Mouse (Mus musculus): Measurements from ENCODE around the gene Alkbh4. TPM values are rescaled to one million over a fixed set of nuclear protein-coding genes. Genes with fewer than 3 reads are reported as not detected.
A peak's percentile ranks its signal among the peaks of the same experiment; 100 is the strongest.

The Alkbh4 gene
- total RNA-seq, 2 experiments from 2014 or later = 5.6 to 9.2 TPM

DNA sequence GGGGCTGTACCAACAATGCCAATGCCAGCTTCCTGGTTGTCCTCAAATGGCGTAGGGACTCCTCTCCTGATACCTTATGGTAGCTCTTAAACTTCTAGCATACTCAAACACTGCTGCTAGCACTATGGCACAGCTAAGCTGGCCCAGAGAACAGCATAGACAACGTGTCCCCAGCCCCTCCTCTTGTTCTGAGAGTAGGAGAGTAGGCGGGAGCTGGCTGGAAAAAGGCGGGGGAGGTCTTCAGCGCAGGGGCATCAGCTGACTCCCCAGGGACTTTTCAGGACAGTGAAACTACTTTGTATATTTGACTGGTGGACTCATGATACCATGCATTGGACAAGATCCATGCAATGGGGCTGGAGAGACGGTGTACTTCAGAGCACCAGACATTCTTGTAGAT, 46.1 kb downstream of the Alkbh4 start:
- no peak for DNase-seq

DNA sequence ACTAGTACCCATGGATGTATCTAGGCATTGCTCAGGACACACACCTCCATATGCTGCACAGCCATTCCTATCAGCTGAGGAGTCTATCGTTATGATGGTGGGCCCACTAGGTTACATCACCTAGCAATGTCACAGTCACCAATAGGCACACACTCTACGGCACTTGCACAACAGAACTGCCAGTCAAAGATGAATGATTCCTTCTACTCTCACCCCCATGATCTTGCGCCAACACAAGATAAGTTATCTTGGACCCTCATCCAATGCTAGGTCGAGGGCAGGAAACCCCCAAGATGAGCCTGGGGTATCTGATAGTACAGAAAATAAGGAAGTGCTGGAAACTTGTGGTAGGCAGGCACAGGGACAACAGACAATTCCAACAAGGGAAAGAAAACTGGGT, 46.9 kb downstream of the Alkbh4 start:
- no peak for DNase-seq

DNA sequence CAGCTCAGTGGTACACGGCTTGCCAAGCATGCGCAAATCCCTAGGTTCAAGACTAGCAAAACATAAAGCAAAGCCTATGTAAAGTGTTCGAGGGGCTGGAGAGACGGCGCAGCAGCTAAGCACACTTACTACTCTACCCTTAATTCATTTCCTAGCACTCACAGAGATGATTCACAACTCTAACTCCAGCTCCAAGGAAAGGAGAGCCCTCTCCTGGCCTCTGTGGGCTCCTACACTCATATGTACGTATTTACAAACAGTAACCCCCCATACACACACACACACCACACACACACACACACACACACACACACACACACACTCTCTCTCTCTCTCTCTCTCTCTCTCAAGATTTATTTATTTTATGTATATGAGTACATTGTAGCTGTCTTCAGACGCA, 47.8 kb downstream of the Alkbh4 start:
- DNase-seq = no peak

DNA sequence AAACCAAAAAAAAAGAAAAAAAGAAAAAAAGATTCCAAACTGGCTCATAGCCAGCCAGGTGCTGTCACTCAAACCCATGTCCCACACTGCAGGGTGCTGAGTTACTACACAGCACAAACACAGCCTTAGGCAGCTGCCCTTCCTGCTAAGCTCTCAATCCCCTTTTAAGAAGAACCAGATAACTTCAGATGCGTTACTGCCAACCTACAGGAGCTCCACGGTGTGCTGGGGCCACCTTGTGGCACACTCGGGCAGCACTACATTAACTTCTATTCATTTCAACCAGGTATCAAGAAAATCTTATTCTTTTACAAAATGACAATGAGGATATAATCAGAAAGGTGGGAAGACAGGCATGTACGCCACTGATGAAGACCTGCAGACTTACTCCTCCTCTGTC, 50.8 kb downstream of the Alkbh4 start:
- peak; percentile 61 for DNase-seq

Small RNA genes within 50 kb of the gene (microRNA-seq; reads per million reads assigned to microRNA genes)
- gene Mir7035 = not detected

Other genes with a start within 250 kb of the Alkbh4 start
- 10 to 100 TPM; 68.2 to 90.0 TPM for gene Hspb1, start 248.2 kb upstream of the Alkbh4 start, total RNA-seq (2021)
- 100 to 1,000 TPM; 413 to 414 TPM for gene Ywhag, start 201.5 kb upstream of the Alkbh4 start, total RNA-seq (2021)
- 1 to 10 TPM; 1.9 to 2.3 TPM for gene Ssc4d, start 161.6 kb upstream of the Alkbh4 start, total RNA-seq (2021)
- under 1 TPM in 1 of 2 experiments, not detected in 1; 0.30 TPM for gene Zp3, start 156.0 kb upstream of the Alkbh4 start, total RNA-seq (2021)
- gene Dtx2, start 141.3 kb upstream of the Alkbh4 start, total RNA-seq (2021) = 10 to 100 TPM; 16.6 to 19.2 TPM
- gene Upk3b, start 97.7 kb upstream of the Alkbh4 start, total RNA-seq (2021) = 10 to 100 TPM; 13.2 to 14.6 TPM
- under 1 TPM; 0.39 to 0.45 TPM for gene Upk3bl, start 81.7 kb upstream of the Alkbh4 start, total RNA-seq (2021)
- gene Rasa4, start 52.2 kb upstream of the Alkbh4 start, total RNA-seq (2021) = 10 to 100 TPM in 1 of 2 experiments, 1 to 10 TPM in 1; 8.4 to 13.7 TPM
- gene Polr2j, start 19.5 kb upstream of the Alkbh4 start, total RNA-seq (2021) = 10 to 100 TPM; 84.1 to 89.4 TPM
- gene Lrwd1, start 72 bp upstream of the Alkbh4 start, total RNA-seq (2021) = 10 to 100 TPM in 1 of 2 experiments, 1 to 10 TPM in 1; 8.6 to 11.9 TPM
- gene Orai2, start 34.6 kb downstream of the Alkbh4 start, total RNA-seq (2021) = 1 to 10 TPM; 5.1 to 6.6 TPM
- gene Prkrip1, start 62.8 kb downstream of the Alkbh4 start, total RNA-seq (2021) = 10 to 100 TPM; 30.0 to 33.2 TPM
- gene Sh2b2, start 110.4 kb downstream of the Alkbh4 start, total RNA-seq (2021) = 10 to 100 TPM; 29.1 to 30.7 TPM

All from adrenal gland, postnatal 10 days (tissue).